Comparison of ENCODE assay signal across 7 mouse cellular contexts in the genomic region with DNA sequence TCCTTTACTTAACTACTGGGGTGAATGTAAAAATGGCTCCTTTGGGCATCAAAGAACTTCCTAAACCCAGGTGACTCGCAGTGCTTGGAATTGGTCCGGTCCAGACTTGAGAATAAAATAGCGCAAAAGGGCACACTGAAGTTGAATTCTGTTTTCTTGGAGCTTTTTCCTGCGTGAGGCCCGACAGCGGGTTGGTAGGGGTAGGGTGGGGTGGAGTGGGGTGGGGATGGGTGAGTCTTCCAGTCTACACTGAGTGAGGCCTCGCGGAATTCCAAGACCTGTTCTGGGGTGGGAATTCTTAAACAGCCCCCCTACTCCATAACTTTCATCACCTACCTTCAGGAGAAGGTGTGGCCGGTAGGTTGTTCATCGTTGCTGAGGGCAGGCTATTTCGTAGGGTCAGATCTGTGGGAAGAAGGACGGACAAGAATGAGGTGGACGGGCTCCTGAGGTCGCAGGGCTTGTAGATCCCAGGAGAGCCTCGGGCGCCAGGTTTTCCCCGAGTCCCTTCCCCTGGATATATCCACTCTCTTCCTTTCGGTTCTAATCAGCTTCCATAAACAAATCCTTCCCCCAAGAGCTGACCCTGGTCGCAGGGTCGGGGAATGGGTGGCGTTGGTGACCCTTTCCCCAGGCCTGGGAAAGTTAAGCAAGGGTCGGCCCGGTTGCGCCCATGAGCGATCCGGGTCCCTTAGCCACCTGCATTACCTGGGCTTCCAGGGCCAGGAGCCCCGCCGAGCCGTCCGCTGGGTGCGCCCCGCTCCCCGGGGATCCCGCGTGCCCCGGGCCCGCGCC. TPM values are rescaled to one million over a fixed set of nuclear protein-coding genes. Genes with fewer than 3 reads are reported as not detected.
A peak's percentile ranks its signal among the peaks of the same experiment; 100 is the strongest.
DNase-seq lines count a peak whose midpoint lies in the region; ATAC-seq and TF ChIP-seq lines count a peak whose summit lies in the region.

No protein-coding gene starts in this region.

- no peaks in the 10 kb centered on the region for H3K4me1 ChIP-seq in lung, embryonic 14.5 days (ENCODE audit: insufficient read depth)
- H3K4me1 ChIP-seq in forebrain, embryonic 10.5 days = peaks cover 30% of the 10 kb centered on the region
- 0 out of 2 replicates have a peak, but pooled peaks cover 3% of the 10 kb centered on the region for H3K4me1 ChIP-seq in intestine, postnatal 0 days (replicated peaks; ENCODE audit: control insufficient read depth, insufficient read depth, low read length)
- peaks cover 13% of the 10 kb centered on the region for H3K4me1 ChIP-seq in neural tube, embryonic 14.5 days (ENCODE audit: control insufficient read depth, insufficient read depth, low read length)

- TF ChIP-seq CTCF in lung, embryonic 14.5 days (IDR thresholded peaks at IDR 0.05; ENCODE audit: low read depth) = no peak
- TF ChIP-seq CTCF in intestine, postnatal 0 days (IDR thresholded peaks at IDR 0.05; ENCODE audit: low read depth) = no peak

- H3K27me3 ChIP-seq in lung, embryonic 14.5 days (ENCODE audit: insufficient read depth, low read length) = peaks cover 45% of the 10 kb centered on the region
- peaks cover 71% of the 10 kb centered on the region for H3K27me3 ChIP-seq in forebrain, embryonic 10.5 days (ENCODE audit: poor library complexity, severe bottlenecking)
- H3K27me3 ChIP-seq in intestine, postnatal 0 days (replicated peaks; ENCODE audit: control insufficient read depth, insufficient read depth, low read length) = peaks cover 6% of the 10 kb centered on the region; the same call in 1 of the 2 replicates
- peaks cover 29% of the 10 kb centered on the region for H3K27me3 ChIP-seq in neural tube, embryonic 14.5 days (ENCODE audit: control insufficient read depth, insufficient read depth, low read length)

- WGBS in lung, embryonic 14.5 days = 2% methylated on average over 38 of the region's 38 CpGs
- 3% methylated on average over 38 of the region's 38 CpGs for WGBS in forebrain, embryonic 10.5 days
- WGBS in intestine, postnatal 0 days = 4% methylated on average over 38 of the region's 38 CpGs
- 5% methylated on average over 33 of the region's 38 CpGs for WGBS in neural tube, embryonic 14.5 days

- H3K27ac ChIP-seq in lung, embryonic 14.5 days (ENCODE audit: low read depth) = no peak overlapping the region
- peak overlapping the region; percentile 53; the same call in 1 of the 2 replicates for H3K27ac ChIP-seq in forebrain, embryonic 10.5 days
- H3K27ac ChIP-seq in intestine, postnatal 0 days (ENCODE audit: low read depth, low read length) = peak overlapping the region; percentile 92
- no peak overlapping the region for H3K27ac ChIP-seq in neural tube, embryonic 14.5 days (ENCODE audit: low read depth, low read length)

- H3K9ac ChIP-seq in lung, embryonic 14.5 days = peak overlapping the region; percentile 52
- H3K9ac ChIP-seq in intestine, postnatal 0 days (ENCODE audit: low read depth, low read length) = peak overlapping the region; percentile 81
- H3K9ac ChIP-seq in neural tube, embryonic 14.5 days (replicated peaks; ENCODE audit: low read depth, low read length) = peak overlapping the region; percentile 34; the same call in 1 of the 2 replicates

- H3K4me2 ChIP-seq in lung, embryonic 14.5 days = peak overlapping the region; percentile 92
- peak overlapping the region; percentile 91 for H3K4me2 ChIP-seq in intestine, postnatal 0 days (replicated peaks; ENCODE audit: low read depth)
- peak overlapping the region; percentile 55 for H3K4me2 ChIP-seq in neural tube, embryonic 14.5 days (ENCODE audit: low read depth, low read length)

- peak overlapping the region; percentile 57 for H3K4me3 ChIP-seq in lung, embryonic 14.5 days (ENCODE audit: low read depth, low read length)
- H3K4me3 ChIP-seq in forebrain, embryonic 10.5 days = peak overlapping the region; percentile 59
- H3K4me3 ChIP-seq in intestine, postnatal 0 days (ENCODE audit: low read depth, low read length) = peak overlapping the region; percentile 75
- H3K4me3 ChIP-seq in neural tube, embryonic 14.5 days (ENCODE audit: low read depth, low read length) = peak overlapping the region; percentile 37

- H3K9me3 ChIP-seq in lung, embryonic 14.5 days (ENCODE audit: low read depth, low read length) = no peaks in the 10 kb centered on the region
- H3K9me3 ChIP-seq in forebrain, embryonic 10.5 days = no peaks in the 10 kb centered on the region
- no peaks in the 10 kb centered on the region for H3K9me3 ChIP-seq in intestine, postnatal 0 days (ENCODE audit: control insufficient read depth)
- H3K9me3 ChIP-seq in neural tube, embryonic 14.5 days (ENCODE audit: control insufficient read depth, low read length) = no peaks in the 10 kb centered on the region

- DNase-seq in lung, embryonic 14.5 days = no peak
- no peak for DNase-seq in lung, postnatal 25 days (ENCODE audit: low spot score)
- DNase-seq in forebrain, embryonic 10.5 days (ENCODE audit: extremely low spot score, low spot score) = no peak
- DNase-seq in adrenal gland, postnatal 36 days = no peak
- no peak for DNase-seq in layer of hippocampus, adult 8-10 months (ENCODE audit: low spot score in 2 of 2)

- ATAC-seq in lung, embryonic 14.5 days (ENCODE audit: insufficient read depth) = no peak; the same call in 1 of the 2 replicates
- ATAC-seq in intestine, postnatal 0 days = 0 out of 2 replicates have a peak, but pooled peaks have one; percentile 0
- no peak for ATAC-seq in neural tube, embryonic 14.5 days (ENCODE audit: low read depth)

- H3K36me3 ChIP-seq in lung, embryonic 14.5 days (ENCODE audit: insufficient read depth) = no peaks in the 10 kb centered on the region
- H3K36me3 ChIP-seq in forebrain, embryonic 10.5 days (replicated peaks) = no peaks in the 10 kb centered on the region
- H3K36me3 ChIP-seq in intestine, postnatal 0 days (ENCODE audit: control insufficient read depth, insufficient read depth) = peaks cover 5% of the 10 kb centered on the region; the same call in 1 of the 2 replicates
- H3K36me3 ChIP-seq in neural tube, embryonic 14.5 days (ENCODE audit: control insufficient read depth, insufficient read depth, low read length) = no peaks in the 10 kb centered on the region

RNA-seq across cellular contexts. Expression of gene Smagp, which starts 0.7 kb away (rescaled TPM):
- polyA plus RNA-seq in lung, embryonic 14.5 days (2014; fragmentation: Nextera tagmentation; extraction: Ambion mirVana) = 9.5 and 11.9 TPM in 2 replicates
- polyA plus RNA-seq in forebrain, embryonic 10.5 days (2016; fragmentation: Nextera tagmentation; extraction: Ambion mirVana) = 4.3 and 4.6 TPM in 2 replicates
- polyA plus RNA-seq in intestine, postnatal 0 days (2015; fragmentation: Nextera tagmentation; extraction: Ambion mirVana) = 77.1 and 88.6 TPM in 2 replicates
- 1.7 and 3.8 TPM in 2 replicates for polyA plus RNA-seq in neural tube, embryonic 14.5 days (2014; fragmentation: Nextera tagmentation; extraction: Ambion mirVana)
- 10 to 100 TPM; 37.5 to 49.6 TPM for total RNA-seq in adrenal gland, postnatal 36 days (2021)
- total RNA-seq in layer of hippocampus, adult 8-10 months (2022) = 1 to 10 TPM; 1.4 to 4.3 (median 2.7) TPM

RNA-seq across cellular contexts. Expression of gene Dazap2, which starts 20.9 kb away (rescaled TPM):
- 210 and 231 TPM in 2 replicates for polyA plus RNA-seq in lung, embryonic 14.5 days (2014; fragmentation: Nextera tagmentation; extraction: Ambion mirVana)
- polyA plus RNA-seq in forebrain, embryonic 10.5 days (2016; fragmentation: Nextera tagmentation; extraction: Ambion mirVana) = 214 and 224 TPM in 2 replicates
- 354 and 373 TPM in 2 replicates for polyA plus RNA-seq in intestine, postnatal 0 days (2015; fragmentation: Nextera tagmentation; extraction: Ambion mirVana)
- 138 and 142 TPM in 2 replicates for polyA plus RNA-seq in neural tube, embryonic 14.5 days (2014; fragmentation: Nextera tagmentation; extraction: Ambion mirVana)
- 100 to 1,000 TPM; 188 to 248 TPM for total RNA-seq in adrenal gland, postnatal 36 days (2021)
- total RNA-seq in layer of hippocampus, adult 8-10 months (2022) = 100 to 1,000 TPM; 106 to 135 (median 115) TPM

RNA-seq across cellular contexts. Expression of gene Bin2, which starts 33.3 kb away (rescaled TPM):
- polyA plus RNA-seq in lung, embryonic 14.5 days (2014; fragmentation: Nextera tagmentation; extraction: Ambion mirVana) = 4.8 TPM in 2 replicates
- 3.3 and 3.6 TPM in 2 replicates for polyA plus RNA-seq in forebrain, embryonic 10.5 days (2016; fragmentation: Nextera tagmentation; extraction: Ambion mirVana)
- polyA plus RNA-seq in intestine, postnatal 0 days (2015; fragmentation: Nextera tagmentation; extraction: Ambion mirVana) = 5.8 and 7.3 TPM in 2 replicates
- 1.4 and 2.9 TPM in 2 replicates for polyA plus RNA-seq in neural tube, embryonic 14.5 days (2014; fragmentation: Nextera tagmentation; extraction: Ambion mirVana)
- 1 to 10 TPM; 1.8 to 3.2 TPM for total RNA-seq in adrenal gland, postnatal 36 days (2021)
- total RNA-seq in layer of hippocampus, adult 8-10 months (2022) = 10 to 100 TPM in 2 of 4 experiments, 1 to 10 TPM in 2; 4.5 to 15.9 (median 9.7) TPM

RNA-seq across cellular contexts. Expression of gene Pou6f1, which starts 36.3 kb away (rescaled TPM):
- polyA plus RNA-seq in lung, embryonic 14.5 days (2014; fragmentation: Nextera tagmentation; extraction: Ambion mirVana) = 6.5 and 7.6 TPM in 2 replicates
- 3.6 and 4.9 TPM in 2 replicates for polyA plus RNA-seq in forebrain, embryonic 10.5 days (2016; fragmentation: Nextera tagmentation; extraction: Ambion mirVana)
- 3.0 and 4.3 TPM in 2 replicates for polyA plus RNA-seq in intestine, postnatal 0 days (2015; fragmentation: Nextera tagmentation; extraction: Ambion mirVana)
- 47.6 and 49.7 TPM in 2 replicates for polyA plus RNA-seq in neural tube, embryonic 14.5 days (2014; fragmentation: Nextera tagmentation; extraction: Ambion mirVana)
- total RNA-seq in adrenal gland, postnatal 36 days (2021) = 10 to 100 TPM; 12.4 to 15.8 TPM
- total RNA-seq in layer of hippocampus, adult 8-10 months (2022) = 100 to 1,000 TPM in 3 of 4 experiments, 10 to 100 TPM in 1; 99.4 to 115 (median 109) TPM

RNA-seq across cellular contexts. Expression of gene Cela1, which starts 51.7 kb away (rescaled TPM):
- polyA plus RNA-seq in lung, embryonic 14.5 days (2014; fragmentation: Nextera tagmentation; extraction: Ambion mirVana) = 0.97 and 1.2 TPM in 2 replicates
- polyA plus RNA-seq in forebrain, embryonic 10.5 days (2016; fragmentation: Nextera tagmentation; extraction: Ambion mirVana) = 1.4 and 1.8 TPM in 2 replicates
- 37.2 and 41.1 TPM in 2 replicates for polyA plus RNA-seq in intestine, postnatal 0 days (2015; fragmentation: Nextera tagmentation; extraction: Ambion mirVana)
- 1.7 and 1.9 TPM in 2 replicates for polyA plus RNA-seq in neural tube, embryonic 14.5 days (2014; fragmentation: Nextera tagmentation; extraction: Ambion mirVana)
- 10 to 100 TPM; 60.2 to 64.9 TPM for total RNA-seq in adrenal gland, postnatal 36 days (2021)
- 1 to 10 TPM in 3 of 4 experiments, under 1 TPM in 1; 0.68 to 7.5 (median 5.7) TPM for total RNA-seq in layer of hippocampus, adult 8-10 months (2022)

Comparison
In these comparisons a context has a peak if more than half of its experiments do, and no peak if none do; other contexts are left out.
1. H3K27ac ChIP-seq: peak in forebrain, embryonic 10.5 days (single experiment) and intestine, postnatal 0 days (single experiment); none in lung, embryonic 14.5 days (single experiment) and neural tube, embryonic 14.5 days (single experiment).
2. Peak in every context shown above with its lines, with median percentiles within 50 percentile points of each other: H3K4me2 ChIP-seq, H3K4me3 ChIP-seq and H3K9ac ChIP-seq.